Mouse (Mus musculus) 416B (cell line): ENCODE measurements around the gene Ncoa1.
A peak's percentile ranks its signal among the peaks of the same experiment; 100 is the strongest.
"Not testable (repeated sequence)": the region's sequence is repeated elsewhere in the genome, so short reads cannot be mapped to it uniquely, and the experiment has no call there.

Experiments used
- DNase-seq: peaks from one replicate; pipeline ENCODE4 v3.0.0; 2011; ENCODE audit warnings: low read depth

The Ncoa1 gene

GRCm38 (mm10) chr12:4476291-4476831, 621 bp downstream of the Ncoa1 start:
- DNase-seq, result peak; percentile 32

- DNase-seq, result peak; percentile 57
These were observed 1.6 kb downstream of the Ncoa1 start for GRCm38 (mm10) chr12:4475251-4475993.

GRCm38 (mm10) chr12:4469115-4469514, 7.9 kb downstream of the Ncoa1 start:
- no peak for DNase-seq

GRCm38 (mm10) chr12:4463701-4464100, 13.3 kb downstream of the Ncoa1 start:
- DNase-seq, result no peak

- no peak for DNase-seq
These were observed 14.6 kb downstream of the Ncoa1 start for GRCm38 (mm10) chr12:4462420-4462819.

- DNase-seq, result peak; percentile 44
These were observed 16.0 kb downstream of the Ncoa1 start for GRCm38 (mm10) chr12:4460990-4461389.

- peak; percentile 57 for DNase-seq
These were observed 21.9 kb downstream of the Ncoa1 start for GRCm38 (mm10) chr12:4454956-4455565.

- no peak for DNase-seq
These were observed 22.7 kb downstream of the Ncoa1 start for GRCm38 (mm10) chr12:4454248-4454647.

- no peak for DNase-seq
These were observed 24.7 kb downstream of the Ncoa1 start for GRCm38 (mm10) chr12:4452233-4452632.

GRCm38 (mm10) chr12:4450485-4450884, 26.5 kb downstream of the Ncoa1 start:
- DNase-seq, result not testable (repeated sequence)

GRCm38 (mm10) chr12:4448076-4448589, 28.8 kb downstream of the Ncoa1 start:
- no peak for DNase-seq

- peak; percentile 79 for DNase-seq
These were observed 32.0 kb downstream of the Ncoa1 start for GRCm38 (mm10) chr12:4444946-4445345.

- DNase-seq, result peak; percentile 46
These were observed 35.5 kb downstream of the Ncoa1 start for GRCm38 (mm10) chr12:4441451-4441850.

- no peak for DNase-seq
These were observed 40.8 kb downstream of the Ncoa1 start for GRCm38 (mm10) chr12:4436198-4436597.

- no peak for DNase-seq
These were observed 43.4 kb downstream of the Ncoa1 start for GRCm38 (mm10) chr12:4433549-4433948.

- no peak for DNase-seq
These were observed 45.0 kb downstream of the Ncoa1 start for GRCm38 (mm10) chr12:4431978-4432377.

- no peak for DNase-seq
These were observed 46.7 kb downstream of the Ncoa1 start for GRCm38 (mm10) chr12:4430061-4430825.

- no peak for DNase-seq
These were observed 58.2 kb downstream of the Ncoa1 start for GRCm38 (mm10) chr12:4418824-4419223.

GRCm38 (mm10) chr12:4417626-4418263, 59.2 kb downstream of the Ncoa1 start:
- DNase-seq, result peak; percentile 50

GRCm38 (mm10) chr12:4407085-4407484, 69.9 kb downstream of the Ncoa1 start:
- DNase-seq, result no peak

- peak; percentile 34 for DNase-seq
These were observed 70.8 kb downstream of the Ncoa1 start for GRCm38 (mm10) chr12:4406155-4406554.

GRCm38 (mm10) chr12:4403206-4403605, 73.8 kb downstream of the Ncoa1 start:
- peak; percentile 42 for DNase-seq
